Mouse (Mus musculus): ENCODE measurements around the gene Lao1.

Lao1 gene

DNA sequence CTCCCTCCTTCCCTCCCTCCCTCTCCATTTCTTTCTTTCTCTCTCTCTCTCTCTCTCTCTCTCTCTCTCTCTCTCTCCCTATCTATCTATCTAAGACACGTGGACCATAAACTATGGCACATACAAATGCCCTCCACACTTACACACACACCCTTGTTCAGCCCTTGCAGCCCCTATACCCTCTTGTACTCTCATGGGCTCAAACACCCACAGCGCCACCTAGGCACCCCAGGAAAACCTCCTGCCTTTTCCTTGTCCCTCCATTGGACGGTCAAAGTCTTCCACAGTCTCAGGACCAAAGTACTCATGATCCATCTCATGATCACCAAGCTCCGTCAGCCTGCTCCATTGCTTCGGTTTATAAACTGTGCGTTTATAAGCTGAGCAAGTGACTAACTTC is 54.2 kb downstream of the Lao1 start:
- no peak for DNase-seq

DNA sequence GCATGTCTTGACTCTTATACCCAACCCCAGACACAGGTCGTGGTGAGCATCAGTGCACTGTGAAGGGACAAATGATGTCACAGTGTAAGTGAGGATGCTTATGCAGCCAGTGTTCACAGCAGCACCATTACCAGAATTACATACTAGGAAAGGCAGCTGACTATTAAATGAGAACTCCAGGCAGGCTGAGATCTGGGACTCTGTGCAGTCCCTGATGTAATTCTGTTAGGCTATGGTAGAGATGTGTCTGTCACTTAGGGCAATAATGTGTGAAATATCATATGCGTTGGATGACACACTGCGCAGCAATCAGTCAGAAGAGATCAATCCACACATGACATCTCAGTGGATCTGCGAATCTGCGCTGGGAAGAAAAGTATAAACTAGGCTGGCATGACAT is 55.7 kb downstream of the Lao1 start:
- no peak for DNase-seq

All from cerebellum, postnatal 25 days (tissue).